In genomic region chr4:155090147-155090546, GRCm38 (mm10) we compare ENCODE assay signal across 21 mouse cellular contexts. TPM values are rescaled to one million over a fixed set of nuclear protein-coding genes. Genes with fewer than 3 reads are reported as not detected.
DNase-seq lines count a peak whose midpoint lies in the region; ATAC-seq and TF ChIP-seq lines count a peak whose summit lies in the region.
"Had no signal": no experiment of that assay in that cellular context is flagged by ENCODE, and none has a peak within 500 bp of the region (broad histone marks: within the 10 kb centered on the region; RNA-seq: fewer than 3 reads in every experiment).

No protein-coding gene starts in this region.

- dilution Hi-C loops in CH12.LX (cut with MboI; ENCODE audit: extremely low pct_ligation_motif_present, extremely low pct_unique_long_range_greater_than_20kb, low sequenced_read_pairs) = no loop called here

- in situ Hi-C loops in CH12.LX (cut with MboI; ENCODE audit: low pct_ligation_motif_present, low pct_unique_long_range_greater_than_20kb, low sequenced_read_pairs) = no loop called here

- H3K9ac ChIP-seq in embryonic facial prominence, embryonic 13.5 days = 0 out of 2 replicates have a peak overlapping the region, but pooled peaks have one; percentile 32
- H3K9ac ChIP-seq in heart, embryonic 12.5 days = no peak overlapping the region
- H3K9ac ChIP-seq in CH12.LX (ENCODE audit: insufficient read depth, low read depth) = peak overlapping the region; percentile 60

- no peak for TF ChIP-seq EP300 in CH12.LX (IDR thresholded peaks at IDR 0.05; ENCODE audit: low read length)

- DNase-seq in cerebellum, adult 9-10 months = peak; percentile 53
- DNase-seq in cerebellum, adult 9-11 months = no peak
- no peak for DNase-seq in embryonic facial prominence, embryonic 10.5 days (ENCODE audit: low spot score)
- peak; percentile 81 for DNase-seq in heart, adult 11 months
- no peak for DNase-seq in CH12.LX (ENCODE audit: extremely low read depth)
- no peak for DNase-seq in urinary bladder, adult 2 months (ENCODE audit: low spot score)
- DNase-seq: adrenal gland, adult 2 months; adrenal gland, adult 8-10 months; adrenal gland, postnatal 10 days; adrenal gland, postnatal 14 days; adrenal gland, postnatal 25 days; adrenal gland, postnatal 36 days; B cell, adult 2 months; cerebellum, adult 11 months; cerebellum, adult 11-12 months had no signal

- peaks cover 14% of the 10 kb centered on the region for H3K4me1 ChIP-seq in embryonic facial prominence, embryonic 13.5 days
- H3K4me1 ChIP-seq in embryonic facial prominence, embryonic 10.5 days = peaks cover 36% of the 10 kb centered on the region
- peaks cover 11% of the 10 kb centered on the region for H3K4me1 ChIP-seq in heart, embryonic 12.5 days (replicated peaks)
- peaks cover 29 to 65% of the 10 kb centered on the region in 2 experiments for H3K4me1 ChIP-seq in CH12.LX (ENCODE audit: control insufficient read depth in 1 of 2, insufficient read depth in 2 of 2)

- no peak overlapping the region for H3K27ac ChIP-seq in embryonic facial prominence, embryonic 13.5 days
- no peak overlapping the region for H3K27ac ChIP-seq in embryonic facial prominence, embryonic 10.5 days (replicated peaks)
- no peak overlapping the region for H3K27ac ChIP-seq in heart, embryonic 12.5 days (ENCODE audit: poor library complexity, severe bottlenecking)
- H3K27ac ChIP-seq in CH12.LX (ENCODE audit: insufficient read depth, low read depth) = peak overlapping the region; percentile 83

- no peak for TF ChIP-seq CTCF in CH12.LX (conservative IDR thresholded peaks at IDR 0.05 in 1 of 2, IDR thresholded peaks at IDR 0.05 in 1 of 2; ENCODE audit: low read depth in 2 of 2, low read length in 2 of 2)

- ATAC-seq in embryonic facial prominence, embryonic 13.5 days (ENCODE audit: insufficient number of reproducible peaks, insufficient read depth, low FRiP score, low TSS enrichment, low read depth) = no peak
- no peak for ATAC-seq in heart, embryonic 12.5 days (ENCODE audit: insufficient number of reproducible peaks, low FRiP score)
- ATAC-seq: activated CD4-positive, CD25-positive, alpha-beta regulatory T cell, adult 4 months; CD4-positive, CD25-positive, alpha-beta regulatory T cell, adult 4 months; Patski had no signal

- TF ChIP-seq RAD21 in CH12.LX (IDR thresholded peaks at IDR 0.05; ENCODE audit: low read depth, low read length) = no peak

- TF ChIP-seq POLR2A in CH12.LX (IDR thresholded peaks at IDR 0.05; ENCODE audit: low read depth, low read length) = no peak

- WGBS in embryonic facial prominence, embryonic 13.5 days = 91% methylated on average over 4 of the region's 4 CpGs
- 96% methylated on average over 4 of the region's 4 CpGs for WGBS in embryonic facial prominence, embryonic 10.5 days
- 89% methylated on average over 4 of the region's 4 CpGs for WGBS in heart, embryonic 12.5 days

- H3K27me3 ChIP-seq in embryonic facial prominence, embryonic 13.5 days = no peaks in the 10 kb centered on the region
- no peaks in the 10 kb centered on the region for H3K27me3 ChIP-seq in embryonic facial prominence, embryonic 10.5 days (replicated peaks; ENCODE audit: low read depth, poor library complexity, severe bottlenecking)
- H3K27me3 ChIP-seq in heart, embryonic 12.5 days (replicated peaks) = no peaks in the 10 kb centered on the region
- H3K27me3 ChIP-seq in CH12.LX (replicated peaks) = no peaks in the 10 kb centered on the region
- H3K27me3 ChIP-seq: Patski had no signal

- H3K79me2 ChIP-seq in CH12.LX (replicated peaks; ENCODE audit: control insufficient read depth, extremely low read depth, insufficient read depth, poor library complexity, severe bottlenecking) = peaks cover 9% of the 10 kb centered on the region

- H3K4me3 ChIP-seq in embryonic facial prominence, embryonic 13.5 days = no peak overlapping the region
- H3K4me3 ChIP-seq in embryonic facial prominence, embryonic 10.5 days = no peak overlapping the region
- H3K4me3 ChIP-seq in heart, embryonic 12.5 days = no peak overlapping the region
- peak overlapping the region; percentile 46 to 56 (median 53) for H3K4me3 ChIP-seq in CH12.LX (replicated peaks in 1 of 3; ENCODE audit: low read depth in 2 of 3, low read length in 2 of 3, poor library complexity in 1 of 3)

- peaks cover 19% of the 10 kb centered on the region for H3K36me3 ChIP-seq in embryonic facial prominence, embryonic 13.5 days
- peaks cover 21% of the 10 kb centered on the region for H3K36me3 ChIP-seq in embryonic facial prominence, embryonic 10.5 days (replicated peaks)
- H3K36me3 ChIP-seq in heart, embryonic 12.5 days = peaks cover 13% of the 10 kb centered on the region; the same call in 1 of the 2 replicates
- peaks cover 9 to 37% of the 10 kb centered on the region in 2 experiments for H3K36me3 ChIP-seq in CH12.LX (replicated peaks in 1 of 2; ENCODE audit: control insufficient read depth in 1 of 2, insufficient read depth in 1 of 2, low read length in 1 of 2)

- no peak overlapping the region for H3K4me2 ChIP-seq in embryonic facial prominence, embryonic 13.5 days
- H3K4me2 ChIP-seq in heart, embryonic 12.5 days = no peak overlapping the region
- peak overlapping the region; percentile 60 for H3K4me2 ChIP-seq in CH12.LX (ENCODE audit: insufficient read depth, low read depth, poor library complexity, severe bottlenecking)

- H3K9me3 ChIP-seq in embryonic facial prominence, embryonic 13.5 days = no peaks in the 10 kb centered on the region
- no peaks in the 10 kb centered on the region for H3K9me3 ChIP-seq in embryonic facial prominence, embryonic 10.5 days
- no peaks in the 10 kb centered on the region for H3K9me3 ChIP-seq in heart, embryonic 12.5 days (replicated peaks)
- no peaks in the 10 kb centered on the region for H3K9me3 ChIP-seq in CH12.LX (replicated peaks; ENCODE audit: low read length)
- H3K9me3 ChIP-seq: G1E had no signal

TF ChIP-seq in CH12.LX, 34 proteins besides CTCF, POLR2A, EP300 and RAD21:
- TF ChIP-seq ZKSCAN1 (IDR thresholded peaks at IDR 0.05; ENCODE audit: borderline replicate concordance, low read depth, low read length) (no peak), SIN3A (IDR thresholded peaks at IDR 0.05; ENCODE audit: low read length) (no peak), MXI1 (IDR thresholded peaks at IDR 0.05; ENCODE audit: low read depth, low read length) (no peak), ZMIZ1 (IDR thresholded peaks at IDR 0.05; ENCODE audit: low read depth, low read length) (no peak)

RNA-seq across cellular contexts. Expression of gene Morn1, which starts 3.8 kb away (rescaled TPM):
- 5.6 and 6.2 TPM in 2 replicates for polyA plus RNA-seq in embryonic facial prominence, embryonic 13.5 days (2015; fragmentation: Nextera tagmentation; extraction: Ambion mirVana)
- 4.3 and 5.4 TPM in 2 replicates for polyA plus RNA-seq in embryonic facial prominence, embryonic 10.5 days (2016; fragmentation: Nextera tagmentation; extraction: Ambion mirVana)
- polyA plus RNA-seq in heart, embryonic 12.5 days (2016; fragmentation: Nextera tagmentation; extraction: Ambion mirVana) = 3.1 and 3.9 TPM in 2 replicates
- 7.1 and 8.7 TPM in 2 replicates for total RNA-seq in CH12.LX (2012; rRNA removed)
- 4.0 and 4.2 TPM in 2 replicates for total RNA-seq in CH12.LX (2014; rRNA removed)
- polyA plus RNA-seq in CH12.LX (2012; ENCODE audit: insufficient read length, low read depth) = 3.8 and 6.3 TPM in 2 replicates
- 6.7 and 7.0 TPM in 2 replicates for polyA plus RNA-seq in urinary bladder, adult 2 months (2012; rRNA removed)

RNA-seq across cellular contexts. Expression of gene Rer1, which starts 4.0 kb away (rescaled TPM):
- 147 and 162 TPM in 2 replicates for polyA plus RNA-seq in embryonic facial prominence, embryonic 13.5 days (2015; fragmentation: Nextera tagmentation; extraction: Ambion mirVana)
- polyA plus RNA-seq in embryonic facial prominence, embryonic 10.5 days (2016; fragmentation: Nextera tagmentation; extraction: Ambion mirVana) = 128 and 134 TPM in 2 replicates
- 136 and 144 TPM in 2 replicates for polyA plus RNA-seq in heart, embryonic 12.5 days (2016; fragmentation: Nextera tagmentation; extraction: Ambion mirVana)
- total RNA-seq in CH12.LX (2012; rRNA removed) (126 and 138 TPM in 2 replicates), CH12.LX (2014; rRNA removed) (221 and 232 TPM in 2 replicates)
- 123 and 135 TPM in 2 replicates for polyA plus RNA-seq in CH12.LX (2012; ENCODE audit: insufficient read length, low read depth)
- 130 and 159 TPM in 2 replicates for polyA plus RNA-seq in urinary bladder, adult 2 months (2012; rRNA removed)

RNA-seq across cellular contexts. Expression of gene Pex10, which starts 23.3 kb away (rescaled TPM):
- 22.2 and 26.4 TPM in 2 replicates for polyA plus RNA-seq in embryonic facial prominence, embryonic 13.5 days (2015; fragmentation: Nextera tagmentation; extraction: Ambion mirVana)
- 19.0 and 22.2 TPM in 2 replicates for polyA plus RNA-seq in embryonic facial prominence, embryonic 10.5 days (2016; fragmentation: Nextera tagmentation; extraction: Ambion mirVana)
- 15.3 and 15.9 TPM in 2 replicates for polyA plus RNA-seq in heart, embryonic 12.5 days (2016; fragmentation: Nextera tagmentation; extraction: Ambion mirVana)
- total RNA-seq in CH12.LX (2012; rRNA removed) (15.7 and 21.9 TPM in 2 replicates), CH12.LX (2014; rRNA removed) (9.2 and 10.2 TPM in 2 replicates)
- 14.2 and 15.6 TPM in 2 replicates for polyA plus RNA-seq in CH12.LX (2012; ENCODE audit: insufficient read length, low read depth)
- 11.8 and 13.4 TPM in 2 replicates for polyA plus RNA-seq in urinary bladder, adult 2 months (2012; rRNA removed)

RNA-seq across cellular contexts. Expression of gene Plch2, which starts 33.6 kb away (rescaled TPM):
- 11.2 and 12.8 TPM in 2 replicates for polyA plus RNA-seq in embryonic facial prominence, embryonic 13.5 days (2015; fragmentation: Nextera tagmentation; extraction: Ambion mirVana)
- 2.0 and 3.5 TPM in 2 replicates for polyA plus RNA-seq in embryonic facial prominence, embryonic 10.5 days (2016; fragmentation: Nextera tagmentation; extraction: Ambion mirVana)
- 0.09 and 0.38 TPM in 2 replicates for polyA plus RNA-seq in heart, embryonic 12.5 days (2016; fragmentation: Nextera tagmentation; extraction: Ambion mirVana)
- total RNA-seq in CH12.LX (2012; rRNA removed) = 0.38 and 0.47 TPM in 2 replicates
- 0.04 and 0.09 TPM in 2 replicates for total RNA-seq in CH12.LX (2014; rRNA removed)
- 0.16 and 0.17 TPM in 2 replicates for polyA plus RNA-seq in CH12.LX (2012; ENCODE audit: insufficient read length, low read depth)
- 83.1 and 93.6 TPM in 2 replicates for polyA plus RNA-seq in urinary bladder, adult 2 months (2012; rRNA removed)
- polyA plus RNA-seq: activated CD4-positive, CD25-positive, alpha-beta regulatory T cell, adult 4 months; CD4-positive, CD25-positive, alpha-beta regulatory T cell, adult 4 months had no signal

Comparison
In these comparisons a context has a peak if more than half of its experiments do, and no peak if none do; other contexts are left out.
1. DNase-seq: peak in cerebellum, adult 9-10 months (single experiment) and heart, adult 11 months (single experiment); none in cerebellum, adult 9-11 months (single experiment), embryonic facial prominence, embryonic 10.5 days (single experiment), CH12.LX (single experiment) and urinary bladder, adult 2 months (single experiment).
2. H3K4me3 ChIP-seq: peak in CH12.LX (3 of 3); none in embryonic facial prominence, embryonic 13.5 days (single experiment), embryonic facial prominence, embryonic 10.5 days (single experiment) and heart, embryonic 12.5 days (single experiment).